Mouse (Mus musculus) liver, embryonic 11.5 days (tissue): ENCODE results near the gene Scrn3. TPM values are rescaled to one million over a fixed set of nuclear protein-coding genes. Genes with fewer than 3 reads are reported as not detected.

Source experiments
- ATAC-seq: fragments of 200-750 bp; cut with Nextera tagmentation; replicated peaks from 2 replicates; pipeline ENCODE4 v1.8.0; 2017; ENCODE audit warnings: moderate number of reproducible peaks, mild to moderate bottlenecking, moderate TSS enrichment, moderate library complexity; ENCODE audit not compliant: low FRiP score
- DNase-seq: peaks from one replicate; pipeline ENCODE4 v3.0.0-alpha.2; 2017; ENCODE audit warnings: low spot score
- H3K27ac ChIP-seq: fragments of 300-500 bp; sonication (generic); 2 replicates; pipeline ENCODE4 v1.5.1; 2014; ENCODE audit warnings: mild to moderate bottlenecking, low read depth, low read length, control low read depth
- H3K27me3 ChIP-seq: fragments of 300-500 bp; sonication (generic); replicated peaks from 2 replicates; pipeline ENCODE4 v1.6.1; 2014; ENCODE audit warnings: low read length, mixed read lengths; ENCODE audit not compliant: control insufficient read depth, insufficient read depth
- H3K36me3 ChIP-seq: fragments of 300-500 bp; sonication (generic); 2 replicates; pipeline ENCODE4 v1.6.1; 2014; ENCODE audit warnings: mild to moderate bottlenecking, low read length, moderate library complexity, mixed read lengths; ENCODE audit not compliant: control insufficient read depth, insufficient read depth
- H3K4me1 ChIP-seq: fragments of 300-500 bp; sonication (generic); replicated peaks from 2 replicates; pipeline ENCODE4 v1.6.1; 2014; ENCODE audit warnings: low read length, mixed read lengths; ENCODE audit not compliant: control insufficient read depth, insufficient read depth
- H3K4me2 ChIP-seq: fragments of 300-500 bp; sonication (generic); 2 replicates; pipeline ENCODE4 v1.6.1; 2014; ENCODE audit warnings: mild to moderate bottlenecking, control low read depth, moderate library complexity
- H3K4me3 ChIP-seq: fragments of 300-500 bp; sonication (generic); 2 replicates; pipeline ENCODE4 v1.5.1; 2014; ENCODE audit warnings: low read depth, low read length, control low read depth
- H3K9ac ChIP-seq: fragments of 300-500 bp; sonication (generic); 2 replicates; pipeline ENCODE4 v1.6.1; 2014; ENCODE audit warnings: low read depth, low read length, control low read depth
- H3K9me3 ChIP-seq: fragments of 300-500 bp; sonication (generic); 2 replicates; pipeline ENCODE4 v1.6.1; 2016; ENCODE audit warnings: low read length, inconsistent platforms, mixed read lengths; ENCODE audit not compliant: control insufficient read depth
- WGBS: fragments of 180-500 bp; shearing (Covaris S2); extraction: QIAGEN DNeasy Blood & Tissue Kit; methylation state at CpG from one replicate; pipeline ENCODE4 v1.1.7; 2014; 5-methylcytosine and 5-hydroxymethylcytosine counted together
- polyA plus RNA-seq: library from polyadenylated mRNA; unstranded; fragments of >200 nt; fragmentation: Nextera tagmentation; extraction: Ambion mirVana; gene quantifications from 2 replicates; pipeline ENCODE4 v1.2.1, GENCODE M21; 2014

The Scrn3 gene
- polyA plus RNA-seq, 1 experiment from 2014 or later = 27.6 TPM

- H3K36me3 ChIP-seq = no peaks in the 10 kb centered on the region
- no peaks in the 10 kb centered on the region for H3K9me3 ChIP-seq
- ATAC-seq (no peak), DNase-seq (no peak)
- no peak overlapping the region for H3K9ac ChIP-seq
- 73% methylated on average over 9 of the region's 9 CpGs for WGBS
- H3K4me2 ChIP-seq = no peak overlapping the region
- H3K27me3 ChIP-seq = no peaks in the 10 kb centered on the region
- no peak overlapping the region for H3K27ac ChIP-seq
- no peak overlapping the region for H3K4me3 ChIP-seq
- H3K4me1 ChIP-seq = peaks cover 3% of the 10 kb centered on the region
These were observed 35.4 kb downstream of the Scrn3 start for GRCm38 (mm10) chr2:73347766-73348165.

- Histone ChIP-seq H3K4me1 (peaks cover 3% of the 10 kb centered on the region), H3K36me3 (no peaks in the 10 kb centered on the region), H3K9ac (no peak overlapping the region), H3K4me2 (no peak overlapping the region), H3K27me3 (no peaks in the 10 kb centered on the region), H3K9me3 (no peaks in the 10 kb centered on the region), H3K4me3 (no peak overlapping the region), H3K27ac (no peak overlapping the region)
- ATAC-seq (no peak), DNase-seq (no peak)
- WGBS = 87% methylated on average over 6 of the region's 6 CpGs
These were observed 35.8 kb downstream of the Scrn3 start for GRCm38 (mm10) chr2:73348221-73348620.

- WGBS = 66% methylated on average over 5 of the region's 5 CpGs
- no peak overlapping the region for H3K4me2 ChIP-seq
- H3K9ac ChIP-seq = no peak overlapping the region
- H3K36me3 ChIP-seq = no peaks in the 10 kb centered on the region
- no peaks in the 10 kb centered on the region for H3K27me3 ChIP-seq
- ATAC-seq (no peak), DNase-seq (no peak)
- H3K4me3 ChIP-seq = no peak overlapping the region
- no peak overlapping the region for H3K27ac ChIP-seq
- H3K9me3 ChIP-seq = no peaks in the 10 kb centered on the region
- H3K4me1 ChIP-seq = peaks cover 3% of the 10 kb centered on the region
These were observed 39.1 kb downstream of the Scrn3 start for GRCm38 (mm10) chr2:73351496-73351895.

- Histone ChIP-seq H3K27ac (no peak overlapping the region), H3K4me3 (no peak overlapping the region), H3K4me1 (peaks cover 3% of the 10 kb centered on the region), H3K27me3 (no peaks in the 10 kb centered on the region), H3K9ac (no peak overlapping the region), H3K36me3 (no peaks in the 10 kb centered on the region), H3K4me2 (no peak overlapping the region), H3K9me3 (no peaks in the 10 kb centered on the region)
- DNase-seq = no peak
- no peak for ATAC-seq
- 69% methylated on average over 7 of the region's 7 CpGs for WGBS
These were observed 39.5 kb downstream of the Scrn3 start for GRCm38 (mm10) chr2:73351927-73352374.

- 80% methylated on average over 18 of the region's 18 CpGs for WGBS
These were observed 44.6 kb downstream of the Scrn3 start for GRCm38 (mm10) chr2:73357004-73357403.

GRCm38 (mm10) chr2:73359941-73360340 lies 47.5 kb downstream of the Scrn3 start:
- peak; percentile 100 for ATAC-seq

More at GRCm38 (mm10) chr2:73357004-73357403, 44.6 kb downstream of the Scrn3 start:
- H3K4me2 ChIP-seq = no peak overlapping the region
- H3K27ac ChIP-seq = no peak overlapping the region
- H3K36me3 ChIP-seq = no peaks in the 10 kb centered on the region
- peaks cover 13% of the 10 kb centered on the region for H3K4me1 ChIP-seq
- ATAC-seq (no peak), DNase-seq (no peak)
- no peak overlapping the region for H3K4me3 ChIP-seq
- H3K9ac ChIP-seq = no peak overlapping the region
- H3K9me3 ChIP-seq = no peaks in the 10 kb centered on the region
- H3K27me3 ChIP-seq = no peaks in the 10 kb centered on the region

GRCm38 (mm10) chr2:73360536-73360935 lies 48.1 kb downstream of the Scrn3 start:
- H3K4me2 ChIP-seq = no peak overlapping the region

More at GRCm38 (mm10) chr2:73359941-73360340, 47.5 kb downstream of the Scrn3 start:
- DNase-seq = no peak
- Histone ChIP-seq H3K4me3 (no peak overlapping the region), H3K36me3 (no peaks in the 10 kb centered on the region), H3K9ac (peak overlapping the region; percentile 30; the same call in 1 of the 2 replicates), H3K27ac (peak overlapping the region; percentile 78), H3K4me1 (peaks cover 13% of the 10 kb centered on the region), H3K27me3 (no peaks in the 10 kb centered on the region), H3K9me3 (no peaks in the 10 kb centered on the region), H3K4me2 (peak overlapping the region; percentile 51)
- 67% methylated on average over 5 of the region's 5 CpGs for WGBS

GRCm38 (mm10) chr2:73363448-73363847 lies 51.0 kb downstream of the Scrn3 start:
- H3K9me3 ChIP-seq = no peaks in the 10 kb centered on the region
- WGBS = 72% methylated on average over 5 of the region's 5 CpGs

More at GRCm38 (mm10) chr2:73360536-73360935, 48.1 kb downstream of the Scrn3 start:
- WGBS = 77% methylated on average over 2 of the region's 2 CpGs
- no peaks in the 10 kb centered on the region for H3K36me3 ChIP-seq
- no peak overlapping the region for H3K9ac ChIP-seq
- DNase-seq (no peak), ATAC-seq (peak; percentile 48; the same call in 1 of the 2 replicates)
- peak overlapping the region; percentile 26 for H3K27ac ChIP-seq
- peaks cover 13% of the 10 kb centered on the region for H3K4me1 ChIP-seq
- H3K4me3 ChIP-seq = no peak overlapping the region
- no peaks in the 10 kb centered on the region for H3K27me3 ChIP-seq
- H3K9me3 ChIP-seq = no peaks in the 10 kb centered on the region

More at GRCm38 (mm10) chr2:73363448-73363847, 51.0 kb downstream of the Scrn3 start:
- no peaks in the 10 kb centered on the region for H3K27me3 ChIP-seq
- DNase-seq (no peak), ATAC-seq (no peak)
- no peak overlapping the region for H3K9ac ChIP-seq
- 0 out of 2 replicates have a peak, but pooled peaks cover 4% of the 10 kb centered on the region for H3K36me3 ChIP-seq
- no peak overlapping the region for H3K4me3 ChIP-seq
- peaks cover 13% of the 10 kb centered on the region for H3K4me1 ChIP-seq
- no peak overlapping the region for H3K4me2 ChIP-seq
- no peak overlapping the region for H3K27ac ChIP-seq
